Mouse (Mus musculus) forebrain, embryonic 15.5 days (tissue): ENCODE measurements around the gene Gja1. TPM values are rescaled to one million over a fixed set of nuclear protein-coding genes. Genes with fewer than 3 reads are reported as not detected.
A peak's percentile ranks its signal among the peaks of the same experiment; 100 is the strongest.

Experiments used
- ATAC-seq: fragments of 200-750 bp; cut with Nextera tagmentation; replicated peaks from 2 replicates; pipeline ENCODE4 v1.8.0; 2017; ENCODE audit warnings: mild to moderate bottlenecking, moderate TSS enrichment, moderate library complexity
- H3K27ac ChIP-seq: fragments of 300-500 bp; sonication (generic); replicated peaks from 2 replicates; pipeline ENCODE4 v1.5.1; 2015; ENCODE audit warnings: mild to moderate bottlenecking, inconsistent platforms
- H3K27me3 ChIP-seq: fragments of 300-500 bp; sonication (generic); 2 replicates; pipeline ENCODE4 v1.6.1; 2015; ENCODE audit warnings: inconsistent platforms
- H3K36me3 ChIP-seq: fragments of 300-500 bp; sonication (generic); 2 replicates; pipeline ENCODE4 v1.6.1; 2015; ENCODE audit warnings: mild to moderate bottlenecking, inconsistent platforms
- H3K4me1 ChIP-seq: fragments of 300-500 bp; sonication (generic); 2 replicates; pipeline ENCODE4 v1.6.1; 2015; ENCODE audit warnings: inconsistent platforms
- H3K4me2 ChIP-seq: fragments of 300-500 bp; sonication (generic); replicated peaks from 2 replicates; pipeline ENCODE4 v1.6.1; 2015; ENCODE audit warnings: mild to moderate bottlenecking, inconsistent platforms
- H3K4me3 ChIP-seq: fragments of 300-500 bp; sonication (generic); 2 replicates; pipeline ENCODE4 v1.5.1; 2015; ENCODE audit warnings: mild to moderate bottlenecking, inconsistent platforms
- H3K9ac ChIP-seq: fragments of 300-500 bp; sonication (generic); replicated peaks from 2 replicates; pipeline ENCODE4 v1.6.1; 2015; ENCODE audit warnings: mild to moderate bottlenecking, inconsistent platforms
- H3K9me3 ChIP-seq: fragments of 300-500 bp; sonication (generic); 2 replicates; pipeline ENCODE4 v1.6.1; 2016; ENCODE audit warnings: inconsistent platforms
- WGBS: fragments of 180-500 bp; shearing (Covaris S2); methylation state at CpG from one replicate; pipeline ENCODE4 v1.1.7; 2015; ENCODE audit warnings: mixed read lengths; 5-methylcytosine and 5-hydroxymethylcytosine counted together
- polyA plus RNA-seq: library from polyadenylated mRNA; unstranded; fragments of >200 nt; fragmentation: Nextera tagmentation; extraction: Ambion mirVana; gene quantifications from 2 replicates; pipeline ENCODE4 v1.2.1, GENCODE M21; 2015

Gja1 gene
- 71.5 and 77.7 TPM in 2 replicates for polyA plus RNA-seq

DNA sequence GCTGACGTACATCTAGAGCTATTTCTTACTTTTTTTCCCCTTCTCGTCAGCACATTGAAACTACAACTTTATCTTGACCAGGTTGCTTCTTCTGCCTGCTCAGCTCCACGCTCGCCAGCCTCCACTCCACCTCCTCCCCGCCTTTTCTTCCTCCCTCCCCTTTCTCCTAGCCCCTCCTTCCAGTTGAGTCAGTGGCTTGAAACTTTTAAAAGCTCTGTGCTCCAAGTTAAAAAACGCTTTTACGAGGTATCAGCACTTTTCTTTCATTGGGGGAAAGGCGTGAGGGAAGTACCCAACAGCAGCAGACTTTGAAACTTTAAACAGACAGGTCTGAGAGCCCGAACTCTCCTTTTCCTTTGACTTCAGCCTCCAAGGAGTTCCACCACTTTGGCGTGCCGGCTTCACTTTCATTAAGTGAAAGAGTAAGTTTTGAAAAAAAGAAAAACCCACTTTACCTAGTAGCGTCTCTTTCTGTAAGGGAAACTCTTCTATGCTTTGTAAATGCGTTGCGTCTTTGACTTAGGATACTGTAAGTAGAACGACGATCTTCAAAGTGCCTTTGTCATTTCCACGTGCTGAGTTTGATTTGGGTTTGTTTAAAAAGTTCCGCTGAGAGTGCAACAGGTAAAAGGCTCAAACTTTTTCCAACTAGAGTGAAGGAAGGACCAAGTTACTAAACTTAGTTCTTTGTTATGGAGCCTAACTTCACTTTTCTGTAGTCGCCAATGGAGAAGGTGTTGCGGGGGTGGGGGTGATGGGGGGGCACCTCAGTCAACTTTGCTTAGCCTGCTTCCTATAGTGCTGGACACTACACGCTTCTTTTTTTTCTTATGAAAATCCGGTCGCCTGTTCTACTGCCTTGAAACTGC, at the start of gene Gja1:
Gene Gja1, plus strand, starts transcription at position 234 of the 869 bp plus-strand sequence.
- H3K36me3 ChIP-seq = no peaks in the 10 kb centered on the region
- peak within 1 kb of the TSS; percentile 55 for H3K9ac ChIP-seq
- H3K9me3 ChIP-seq = no peaks in the 10 kb centered on the region
- H3K4me2 ChIP-seq = peak within 1 kb of the TSS; percentile 92
- peak within 1 kb of the TSS; percentile 51 for H3K4me3 ChIP-seq
- peak within 1 kb of the TSS; percentile 61 for H3K27ac ChIP-seq
- under 1% methylated on average over 23 of the region's 23 CpGs for WGBS
- ATAC-seq = no peak
- H3K27me3 ChIP-seq = peaks cover 10% of the 10 kb centered on the region; the same call in 1 of the 2 replicates
- H3K4me1 ChIP-seq = peaks cover 29% of the 10 kb centered on the region

GRCm38 (mm10) chr10:56338851-56339489, 38.2 kb upstream of the Gja1 start:
- 50% methylated on average over 6 of the region's 6 CpGs for WGBS
- H3K4me3 ChIP-seq = no peak overlapping the region
- no peak overlapping the region for H3K9ac ChIP-seq
- no peaks in the 10 kb centered on the region for H3K4me1 ChIP-seq
- ATAC-seq = peak; percentile 94
- no peak overlapping the region for H3K27ac ChIP-seq
- H3K36me3 ChIP-seq = no peaks in the 10 kb centered on the region
- H3K9me3 ChIP-seq = no peaks in the 10 kb centered on the region
- no peak overlapping the region for H3K4me2 ChIP-seq
- no peaks in the 10 kb centered on the region for H3K27me3 ChIP-seq

DNA sequence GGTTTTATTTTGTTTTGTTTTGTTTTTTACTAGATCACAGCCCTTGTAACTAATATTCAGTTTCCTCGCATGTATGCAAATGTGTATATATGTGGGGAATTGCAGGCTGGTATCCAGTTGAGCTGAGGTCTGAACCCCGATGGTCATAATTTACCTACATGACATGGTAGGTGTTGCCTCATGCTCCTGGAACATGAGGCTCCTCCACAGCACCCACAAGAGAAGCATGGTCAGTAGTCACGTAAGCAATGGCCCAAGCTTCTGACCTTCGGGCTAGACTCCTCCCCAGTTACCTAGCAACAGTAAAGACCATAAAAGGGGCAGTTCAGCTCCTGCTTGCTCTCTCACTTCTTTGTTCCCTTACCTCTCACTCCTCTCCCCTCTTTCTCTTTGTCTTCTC, 16.7 kb upstream of the Gja1 start:
- no peak for ATAC-seq
- Histone ChIP-seq H3K27me3 (no peaks in the 10 kb centered on the region), H3K9ac (no peak overlapping the region), H3K4me1 (no peaks in the 10 kb centered on the region), H3K36me3 (no peaks in the 10 kb centered on the region), H3K4me2 (no peak overlapping the region), H3K9me3 (no peaks in the 10 kb centered on the region), H3K4me3 (no peak overlapping the region), H3K27ac (no peak overlapping the region)
- 77% methylated on average over 4 of the region's 4 CpGs for WGBS

GRCm38 (mm10) chr10:56369073-56369472, 8.1 kb upstream of the Gja1 start:
- H3K27ac ChIP-seq = no peak overlapping the region
- H3K9me3 ChIP-seq = no peaks in the 10 kb centered on the region
- no peaks in the 10 kb centered on the region for H3K36me3 ChIP-seq
- no peaks in the 10 kb centered on the region for H3K4me1 ChIP-seq
- H3K9ac ChIP-seq = no peak overlapping the region
- H3K27me3 ChIP-seq = no peaks in the 10 kb centered on the region
- 21% methylated on average over 7 of the region's 7 CpGs for WGBS
- peak; percentile 64 for ATAC-seq
- no peak overlapping the region for H3K4me2 ChIP-seq
- H3K4me3 ChIP-seq = no peak overlapping the region

GRCm38 (mm10) chr10:56373021-56373720, 4.0 kb upstream of the Gja1 start:
- ATAC-seq = peak; percentile 80
- Histone ChIP-seq H3K27ac (no peak overlapping the region), H3K9me3 (no peaks in the 10 kb centered on the region), H3K4me1 (peaks cover 15% of the 10 kb centered on the region), H3K4me3 (no peak overlapping the region), H3K36me3 (no peaks in the 10 kb centered on the region), H3K9ac (0 out of 2 replicates have a peak overlapping the region, but pooled peaks have one; percentile 6), H3K27me3 (peaks cover 10% of the 10 kb centered on the region; the same call in 1 of the 2 replicates), H3K4me2 (no peak overlapping the region)
- whole genome bisulfite sequencing = 27% methylated on average over 8 of the region's 8 CpGs

DNA sequence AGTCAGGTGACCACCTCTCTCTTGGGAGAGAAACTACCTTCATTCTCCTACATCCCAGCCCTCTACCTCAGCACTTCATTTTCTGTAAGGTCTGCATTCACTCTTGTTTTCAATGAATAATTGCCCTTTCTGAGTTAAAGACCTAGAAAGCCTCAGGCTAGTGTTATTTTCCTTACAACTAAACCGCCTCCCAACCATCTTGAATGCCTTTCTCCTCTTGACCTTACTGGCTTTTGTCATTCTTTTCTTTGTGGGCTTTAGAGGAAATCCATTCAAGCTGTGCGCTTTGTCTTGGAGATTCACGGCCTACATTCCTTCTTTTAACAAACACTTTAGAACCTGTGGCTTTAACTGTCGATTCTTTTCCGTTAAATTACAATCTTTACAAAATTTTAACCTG, 3.0 kb upstream of the Gja1 start:
- no peak for ATAC-seq

GRCm38 (mm10) chr10:56375906-56376468, 1.1 kb upstream of the Gja1 start:
- H3K4me1 ChIP-seq = peaks cover 29% of the 10 kb centered on the region
- no peak overlapping the region for H3K4me2 ChIP-seq
- WGBS = 19% methylated on average over 9 of the region's 9 CpGs

More for the DNA sequence above, 3.0 kb upstream of the Gja1 start:
- Histone ChIP-seq H3K27me3 (peaks cover 10% of the 10 kb centered on the region; the same call in 1 of the 2 replicates), H3K27ac (no peak overlapping the region), H3K4me1 (peaks cover 22% of the 10 kb centered on the region), H3K9me3 (no peaks in the 10 kb centered on the region), H3K4me2 (no peak overlapping the region), H3K36me3 (no peaks in the 10 kb centered on the region), H3K9ac (no peak overlapping the region), H3K4me3 (no peak overlapping the region)
- WGBS = 11% methylated on average over 5 of the region's 5 CpGs

DNA sequence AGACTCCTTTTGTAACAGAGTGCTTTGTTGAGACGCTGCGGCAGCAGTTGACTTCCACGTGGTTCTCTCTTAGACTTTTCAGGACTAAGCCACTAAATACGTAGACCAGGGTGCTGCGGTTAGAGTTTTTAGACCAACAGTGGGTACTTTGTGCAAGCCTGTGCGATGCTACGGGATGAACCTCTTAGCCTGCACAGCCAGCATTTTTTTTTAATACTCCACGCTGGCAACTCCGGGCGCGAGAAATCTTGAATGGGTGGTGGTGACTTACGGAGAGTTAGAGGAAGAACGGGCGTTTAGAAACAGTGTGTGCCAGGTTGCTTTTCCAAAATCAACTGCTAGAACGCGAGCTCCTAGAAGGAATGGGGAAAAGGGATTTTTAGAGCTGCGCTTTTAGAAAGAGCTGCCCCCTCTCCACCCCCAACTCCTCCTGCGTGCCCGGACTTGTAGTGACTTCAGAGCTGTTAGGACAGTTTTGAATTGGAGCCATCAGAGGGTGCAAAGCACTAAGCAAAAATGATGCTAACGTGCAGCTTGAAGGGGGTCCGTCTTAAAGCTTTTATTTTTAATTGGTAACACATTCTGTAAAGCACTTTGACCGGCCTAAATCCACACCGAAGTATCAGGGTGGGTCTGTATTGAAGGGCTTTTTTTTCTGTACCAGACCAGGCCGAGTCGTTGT, 977 bp downstream of the Gja1 start:
- Histone ChIP-seq H3K4me2 (peak overlapping the region; percentile 92), H3K4me3 (peak overlapping the region; percentile 51), H3K9ac (peak overlapping the region; percentile 55), H3K4me1 (peaks cover 29% of the 10 kb centered on the region), H3K27ac (peak overlapping the region; percentile 61), H3K9me3 (no peaks in the 10 kb centered on the region), H3K36me3 (no peaks in the 10 kb centered on the region), H3K27me3 (peaks cover 10% of the 10 kb centered on the region; the same call in 1 of the 2 replicates)
- WGBS = under 1% methylated on average over 25 of the region's 25 CpGs
- peak; percentile 46; the same call in 1 of the 2 replicates for ATAC-seq

More at GRCm38 (mm10) chr10:56375906-56376468, 1.1 kb upstream of the Gja1 start:
- Histone ChIP-seq H3K27ac (no peak overlapping the region), H3K9ac (no peak overlapping the region), H3K36me3 (no peaks in the 10 kb centered on the region), H3K4me3 (no peak overlapping the region), H3K9me3 (no peaks in the 10 kb centered on the region), H3K27me3 (peaks cover 10% of the 10 kb centered on the region; the same call in 1 of the 2 replicates)
- no peak for ATAC-seq

DNA sequence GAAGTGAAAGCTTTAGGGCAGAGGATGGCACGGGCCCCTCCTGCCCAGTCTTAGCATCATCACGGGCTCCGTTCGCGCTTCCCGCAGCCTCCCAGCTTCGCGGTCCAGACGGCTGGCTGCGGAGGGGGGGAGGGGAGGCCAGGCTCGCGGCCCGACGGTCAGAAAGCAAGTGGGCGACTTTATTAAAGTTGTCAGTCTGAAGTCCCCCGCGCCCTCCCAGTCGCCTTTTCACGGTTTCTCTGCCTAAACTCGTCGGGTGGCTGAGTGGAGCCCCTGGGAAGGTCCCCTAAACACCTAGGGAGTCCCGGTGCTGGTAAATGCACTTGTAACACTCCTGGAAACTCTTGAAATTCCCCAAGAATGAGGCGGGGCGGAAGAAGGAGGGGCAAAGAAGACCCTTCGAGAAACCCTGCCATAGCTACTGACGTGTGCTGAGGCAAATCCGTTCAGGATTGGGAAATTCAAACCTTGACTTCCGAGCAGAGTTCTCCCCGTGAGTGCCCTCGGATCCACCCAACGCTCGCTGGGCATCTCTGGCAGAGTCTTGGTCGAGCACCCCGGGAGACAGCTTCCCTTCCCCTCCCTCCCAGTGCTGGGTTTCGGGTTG, 1.6 kb downstream of the Gja1 start:
- H3K36me3 ChIP-seq = no peaks in the 10 kb centered on the region
- peak overlapping the region; percentile 51 for H3K4me3 ChIP-seq
- peak overlapping the region; percentile 55 for H3K9ac ChIP-seq
- ATAC-seq = peak; percentile 81
- H3K4me2 ChIP-seq = peak overlapping the region; percentile 92
- under 1% methylated on average over 35 of the region's 35 CpGs for WGBS
- peaks cover 29% of the 10 kb centered on the region for H3K4me1 ChIP-seq
- peak overlapping the region; percentile 61 for H3K27ac ChIP-seq
- H3K9me3 ChIP-seq = no peaks in the 10 kb centered on the region
- peaks cover 10% of the 10 kb centered on the region; the same call in 1 of the 2 replicates for H3K27me3 ChIP-seq

- WGBS = 5% methylated on average over 7 of the region's 7 CpGs
- no peak overlapping the region for H3K27ac ChIP-seq
- H3K9ac ChIP-seq = peak overlapping the region; percentile 30
- peaks cover 10% of the 10 kb centered on the region; the same call in 1 of the 2 replicates for H3K27me3 ChIP-seq
- H3K4me2 ChIP-seq = peak overlapping the region; percentile 92
- no peaks in the 10 kb centered on the region for H3K9me3 ChIP-seq
- H3K4me1 ChIP-seq = peaks cover 29% of the 10 kb centered on the region
- peak overlapping the region; percentile 51 for H3K4me3 ChIP-seq
- no peak for ATAC-seq
- H3K36me3 ChIP-seq = no peaks in the 10 kb centered on the region
Observed at GRCm38 (mm10) chr10:56379720-56380119, 2.6 kb downstream of the Gja1 start.
